Mouse (Mus musculus) midbrain, embryonic 13.5 days (tissue): ENCODE results near the gene Xlr4c. TPM values are rescaled to one million over a fixed set of nuclear protein-coding genes. Genes with fewer than 3 reads are reported as not detected.

Experiments used
- polyA plus RNA-seq: library from polyadenylated mRNA; unstranded; fragments of >200 nt; fragmentation: Nextera tagmentation; extraction: Ambion mirVana; gene quantifications from 2 replicates; pipeline ENCODE4 v1.2.1, GENCODE M21; 2015

The Xlr4c gene
- polyA plus RNA-seq, 1 experiment from 2014 or later: 0.39 TPM

Other genes starting within 250 kb of the Xlr4c start
- not detected in 2 replicates for gene Pnma5, start 206.0 kb downstream of the Xlr4c start, polyA plus RNA-seq
- 2.3 and 2.6 TPM in 2 replicates for gene Pnma3, start 178.3 kb downstream of the Xlr4c start, polyA plus RNA-seq
- 0.59 and 0.93 TPM in 2 replicates for gene Xlr4a, start 160.7 kb downstream of the Xlr4c start, polyA plus RNA-seq
- gene Xlr3a, start 146.0 kb downstream of the Xlr4c start, polyA plus RNA-seq: 5.4 and 5.5 TPM in 2 replicates
- gene Gm14685, start 126.1 kb downstream of the Xlr4c start, polyA plus RNA-seq: 0.65 and 1.2 TPM in 2 replicates
- not detected in 2 replicates for gene Xlr5b, start 94.3 kb downstream of the Xlr4c start, polyA plus RNA-seq
- gene DXBay18, start 93.7 kb downstream of the Xlr4c start, polyA plus RNA-seq: 0.63 and 0.90 TPM in 2 replicates
- not detected in 2 replicates for gene Spin2d, start 66.1 kb downstream of the Xlr4c start, polyA plus RNA-seq
- gene Xlr3b, start 50.9 kb downstream of the Xlr4c start, polyA plus RNA-seq: 16.4 and 20.6 TPM in 2 replicates
- 0.90 and 1.0 TPM in 2 replicates for gene Xlr4b, start 28.8 kb downstream of the Xlr4c start, polyA plus RNA-seq
- 29.6 and 34.5 TPM in 2 replicates for gene F8a, start 14.8 kb downstream of the Xlr4c start, polyA plus RNA-seq
- gene Xlr3c, start 22.3 kb upstream of the Xlr4c start, polyA plus RNA-seq: 0.13 and 0.23 TPM in 2 replicates
- not detected in 2 replicates for gene Xlr5a, start 49.8 kb upstream of the Xlr4c start, polyA plus RNA-seq
- not detected in 2 replicates for gene Xlr5c, start 49.8 kb upstream of the Xlr4c start, polyA plus RNA-seq
- not detected in 2 replicates for gene Gm45015, start 93.7 kb upstream of the Xlr4c start, polyA plus RNA-seq
- 11.5 and 12.2 TPM in 2 replicates for gene Zfp275, start 99.5 kb upstream of the Xlr4c start, polyA plus RNA-seq
- not detected in 2 replicates for gene Gm18336, start 155.6 kb upstream of the Xlr4c start, polyA plus RNA-seq
- 0.63 and 0.80 TPM in 2 replicates for gene Zfp92, start 168.0 kb upstream of the Xlr4c start, polyA plus RNA-seq
- gene Trex2, start 192.2 kb upstream of the Xlr4c start, polyA plus RNA-seq: not detected in 2 replicates
- 72.8 and 80.9 TPM in 2 replicates for gene Haus7, start 215.9 kb upstream of the Xlr4c start, polyA plus RNA-seq
- gene Bgn, start 240.5 kb upstream of the Xlr4c start, polyA plus RNA-seq: 16.7 and 21.2 TPM in 2 replicates